Mouse (Mus musculus): Measurements from ENCODE around the gene Mvb12b.

DNA sequence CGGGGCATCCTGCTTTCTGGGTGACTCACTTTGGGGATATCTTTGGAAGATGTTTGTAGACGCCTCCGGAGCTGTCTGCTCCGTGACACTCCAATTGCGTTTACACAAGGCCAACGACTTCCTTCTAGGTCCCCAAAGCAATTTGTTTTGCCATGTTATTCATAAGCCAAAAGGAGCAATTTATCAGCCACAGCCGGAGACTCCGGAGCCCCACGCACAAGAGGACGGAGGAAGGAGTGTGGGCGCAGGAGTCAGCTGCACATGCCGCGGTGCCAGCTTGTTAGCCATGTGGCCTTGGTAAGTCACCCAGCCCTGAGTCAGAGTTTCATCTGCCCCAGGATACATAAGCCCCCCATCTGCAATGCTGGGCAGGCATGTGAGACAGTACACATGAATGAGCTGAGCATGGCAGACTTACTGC, 127.2 kb downstream of the Mvb12b start:
- TF ChIP-seq RCOR1 (IDR thresholded peaks at IDR 0.05; ENCODE audit: low read depth, low read length): no peak
- no peak for TF ChIP-seq TCF12 (IDR thresholded peaks at IDR 0.05; ENCODE audit: low read depth, low read length)
- TF ChIP-seq POLR2A (IDR thresholded peaks at IDR 0.05; ENCODE audit: control insufficient read depth in 1 of 2, insufficient read depth in 1 of 2, low read depth in 1 of 2, low read length in 2 of 2, poor library complexity in 1 of 2): no peak
- no peak for TF ChIP-seq ZKSCAN1 (IDR thresholded peaks at IDR 0.05; ENCODE audit: low read depth, low read length)
- no peak for TF ChIP-seq CTCF (IDR thresholded peaks at IDR 0.05 in 2 of 3, conservative IDR thresholded peaks at IDR 0.05 in 1 of 3; ENCODE audit: control insufficient read depth in 1 of 3, insufficient read depth in 1 of 3, low read depth in 2 of 3, low read length in 3 of 3, poor library complexity in 1 of 3, severe bottlenecking in 1 of 3)
- TF ChIP-seq RAD21 (IDR thresholded peaks at IDR 0.05; ENCODE audit: low read depth, low read length): no peak
- no peak for TF ChIP-seq CHD2 (IDR thresholded peaks at IDR 0.05; ENCODE audit: low read length)
- TF ChIP-seq MAFK (IDR thresholded peaks at IDR 0.05; ENCODE audit: borderline replicate concordance, low read depth, low read length): no peak
- no peak for TF ChIP-seq POLR2AphosphoS5 (IDR thresholded peaks at IDR 0.05; ENCODE audit: borderline replicate concordance, low read depth, low read length)
- no peak for TF ChIP-seq ZMIZ1 (IDR thresholded peaks at IDR 0.05; ENCODE audit: low read depth, low read length)

Data from MEL (cell line).